Mouse (Mus musculus): ENCODE results near the gene Tmem198b. TPM values are rescaled to one million over a fixed set of nuclear protein-coding genes. Genes with fewer than 3 reads are reported as not detected.
"Not testable (repeated sequence)": the region's sequence is repeated elsewhere in the genome, so short reads cannot be mapped to it uniquely, and the experiment has no call there.

Tmem198b gene
- polyA plus RNA-seq (2016; fragmentation: Nextera tagmentation; extraction: Ambion mirVana): 14.8 and 19.8 TPM in 2 replicates

- 0% methylated on average over 27 of the region's 28 CpGs for WGBS
- H3K4me1 ChIP-seq: peaks cover 55% of the 10 kb centered on the region
- peaks cover 58% of the 10 kb centered on the region for H3K36me3 ChIP-seq
- H3K9me3 ChIP-seq (replicated peaks): no peaks in the 10 kb centered on the region
- no peaks in the 10 kb centered on the region for H3K27me3 ChIP-seq (ENCODE audit: low read depth, poor library complexity, severe bottlenecking)
- peak within 1 kb of the TSS; percentile 93 for H3K27ac ChIP-seq
- DNase-seq (ENCODE audit: low spot score): peak; percentile 83
- peak within 1 kb of the TSS; percentile 79 for H3K4me3 ChIP-seq
Observed at GRCm38 (mm10) chr10:128804271-128805091, at the start of gene Tmem198b. Tmem198b (minus strand) TSS chr10:128804370.

GRCm38 (mm10) chr10:128850339-128850738 is 46.2 kb upstream of the Tmem198b start:
- H3K36me3 ChIP-seq: peaks cover 81% of the 10 kb centered on the region
- peaks cover 5% of the 10 kb centered on the region; the same call in 1 of the 2 replicates for H3K4me1 ChIP-seq
- no peaks in the 10 kb centered on the region for H3K9me3 ChIP-seq (replicated peaks)
- no peak for DNase-seq (ENCODE audit: low spot score)
- no peaks in the 10 kb centered on the region for H3K27me3 ChIP-seq (ENCODE audit: low read depth, poor library complexity, severe bottlenecking)
- no peak overlapping the region for H3K4me3 ChIP-seq
- no peak overlapping the region for H3K27ac ChIP-seq
- WGBS: 83% methylated on average over 3 of the region's 3 CpGs

GRCm38 (mm10) chr10:128848426-128848825 is 44.3 kb upstream of the Tmem198b start:
- H3K27ac ChIP-seq: no peak overlapping the region
- 57% methylated on average over 2 of the region's 2 CpGs for WGBS
- H3K4me1 ChIP-seq: peaks cover 11% of the 10 kb centered on the region; the same call in 1 of the 2 replicates
- peaks cover 88% of the 10 kb centered on the region for H3K36me3 ChIP-seq
- DNase-seq (ENCODE audit: low spot score): no peak
- no peaks in the 10 kb centered on the region for H3K9me3 ChIP-seq (replicated peaks)
- no peaks in the 10 kb centered on the region for H3K27me3 ChIP-seq (ENCODE audit: low read depth, poor library complexity, severe bottlenecking)
- no peak overlapping the region for H3K4me3 ChIP-seq

- no peak overlapping the region for H3K4me3 ChIP-seq
- no peak for DNase-seq (ENCODE audit: low spot score)
- WGBS: 96% methylated on average over 4 of the region's 4 CpGs
- H3K36me3 ChIP-seq: peaks cover 88% of the 10 kb centered on the region
- no peaks in the 10 kb centered on the region for H3K9me3 ChIP-seq (replicated peaks)
- H3K4me1 ChIP-seq: peaks cover 11% of the 10 kb centered on the region; the same call in 1 of the 2 replicates
- H3K27me3 ChIP-seq (ENCODE audit: low read depth, poor library complexity, severe bottlenecking): no peaks in the 10 kb centered on the region
- H3K27ac ChIP-seq: no peak overlapping the region
Observed at GRCm38 (mm10) chr10:128846664-128847063, 42.5 kb upstream of the Tmem198b start.

GRCm38 (mm10) chr10:128845516-128845915 is 41.3 kb upstream of the Tmem198b start:
- Histone ChIP-seq H3K36me3 (peaks cover 90% of the 10 kb centered on the region), H3K9me3 (replicated peaks) (no peaks in the 10 kb centered on the region), H3K4me1 (peaks cover 11% of the 10 kb centered on the region; the same call in 1 of the 2 replicates), H3K4me3 (no peak overlapping the region), H3K27ac (no peak overlapping the region), H3K27me3 (ENCODE audit: low read depth, poor library complexity, severe bottlenecking) (no peaks in the 10 kb centered on the region)
- 79% methylated on average over 2 of the region's 2 CpGs for WGBS
- no peak for DNase-seq (ENCODE audit: low spot score)

- H3K4me1 ChIP-seq: peaks cover 11% of the 10 kb centered on the region; the same call in 1 of the 2 replicates
- no peaks in the 10 kb centered on the region for H3K9me3 ChIP-seq (replicated peaks)
- H3K4me3 ChIP-seq: no peak overlapping the region
- H3K36me3 ChIP-seq: peaks cover 90% of the 10 kb centered on the region
- no peak overlapping the region for H3K27ac ChIP-seq
- WGBS: 91% methylated on average over 5 of the region's 5 CpGs
- DNase-seq (ENCODE audit: low spot score): no peak
- no peaks in the 10 kb centered on the region for H3K27me3 ChIP-seq (ENCODE audit: low read depth, poor library complexity, severe bottlenecking)
Observed at GRCm38 (mm10) chr10:128843260-128843659, 39.1 kb upstream of the Tmem198b start.

- Histone ChIP-seq H3K4me1 (peaks cover 9% of the 10 kb centered on the region; the same call in 1 of the 2 replicates), H3K27ac (no peak overlapping the region), H3K36me3 (peaks cover 92% of the 10 kb centered on the region), H3K27me3 (ENCODE audit: low read depth, poor library complexity, severe bottlenecking) (no peaks in the 10 kb centered on the region), H3K9me3 (replicated peaks) (no peaks in the 10 kb centered on the region), H3K4me3 (no peak overlapping the region)
- no peak for DNase-seq (ENCODE audit: low spot score)
Observed at GRCm38 (mm10) chr10:128840612-128841011, 36.4 kb upstream of the Tmem198b start.

GRCm38 (mm10) chr10:128839434-128839833 is 35.3 kb upstream of the Tmem198b start:
- Histone ChIP-seq H3K4me3 (no peak overlapping the region), H3K4me1 (no peaks in the 10 kb centered on the region)

GRCm38 (mm10) chr10:128837400-128837799 is 33.2 kb upstream of the Tmem198b start:
- DNase-seq (ENCODE audit: low spot score): no peak
- H3K27me3 ChIP-seq (ENCODE audit: low read depth, poor library complexity, severe bottlenecking): no peaks in the 10 kb centered on the region
- no peak overlapping the region for H3K4me3 ChIP-seq
- H3K27ac ChIP-seq: no peak overlapping the region
- H3K9me3 ChIP-seq (replicated peaks): no peaks in the 10 kb centered on the region
- no peaks in the 10 kb centered on the region for H3K4me1 ChIP-seq
- peaks cover 100% of the 10 kb centered on the region for H3K36me3 ChIP-seq

More at GRCm38 (mm10) chr10:128839434-128839833, 35.3 kb upstream of the Tmem198b start:
- Histone ChIP-seq H3K27me3 (ENCODE audit: low read depth, poor library complexity, severe bottlenecking) (no peaks in the 10 kb centered on the region), H3K27ac (no peak overlapping the region), H3K36me3 (peaks cover 97% of the 10 kb centered on the region), H3K9me3 (replicated peaks) (no peaks in the 10 kb centered on the region)
- DNase-seq (ENCODE audit: low spot score): no peak

- no peak for DNase-seq (ENCODE audit: low spot score)
- no peaks in the 10 kb centered on the region for H3K9me3 ChIP-seq (replicated peaks)
- no peaks in the 10 kb centered on the region for H3K27me3 ChIP-seq (ENCODE audit: low read depth, poor library complexity, severe bottlenecking)
- H3K4me3 ChIP-seq: no peak overlapping the region
- 95% methylated on average over 9 of the region's 9 CpGs for WGBS
- H3K4me1 ChIP-seq: peaks cover 13% of the 10 kb centered on the region
- H3K36me3 ChIP-seq: peaks cover 62% of the 10 kb centered on the region
- no peak overlapping the region for H3K27ac ChIP-seq
Observed at GRCm38 (mm10) chr10:128823821-128824220, 19.7 kb upstream of the Tmem198b start.

GRCm38 (mm10) chr10:128823087-128823486 is 18.9 kb upstream of the Tmem198b start:
- not testable (repeated sequence) for DNase-seq (ENCODE audit: low spot score); H3K9me3 ChIP-seq (replicated peaks); H3K27ac ChIP-seq; H3K27me3 ChIP-seq (ENCODE audit: low read depth, poor library complexity, severe bottlenecking)
- peak overlapping the region; percentile 84 for H3K4me3 ChIP-seq
- WGBS: 77% methylated on average over 4 of the region's 4 CpGs
- peaks cover 63% of the 10 kb centered on the region for H3K36me3 ChIP-seq
- H3K4me1 ChIP-seq: peaks cover 13% of the 10 kb centered on the region

- peaks cover 63% of the 10 kb centered on the region for H3K36me3 ChIP-seq
- no peaks in the 10 kb centered on the region for H3K9me3 ChIP-seq (replicated peaks)
- no peaks in the 10 kb centered on the region for H3K27me3 ChIP-seq (ENCODE audit: low read depth, poor library complexity, severe bottlenecking)
- no peak for DNase-seq (ENCODE audit: low spot score)
- WGBS: 5% methylated on average over 13 of the region's 13 CpGs
- peak overlapping the region; percentile 84 for H3K4me3 ChIP-seq
- peak overlapping the region; percentile 90 for H3K27ac ChIP-seq
- peaks cover 13% of the 10 kb centered on the region for H3K4me1 ChIP-seq
Observed at GRCm38 (mm10) chr10:128822135-128822534, 18.0 kb upstream of the Tmem198b start.

- DNase-seq (ENCODE audit: low spot score): peak; percentile 100
- peaks cover 13% of the 10 kb centered on the region for H3K4me1 ChIP-seq
- H3K27me3 ChIP-seq (ENCODE audit: low read depth, poor library complexity, severe bottlenecking): no peaks in the 10 kb centered on the region
- peaks cover 63% of the 10 kb centered on the region for H3K36me3 ChIP-seq
- peak within 1 kb of the TSS; percentile 90 for H3K27ac ChIP-seq
- under 1% methylated on average over 46 of the region's 46 CpGs for WGBS
- H3K4me3 ChIP-seq: peak within 1 kb of the TSS; percentile 84
- no peaks in the 10 kb centered on the region for H3K9me3 ChIP-seq (replicated peaks)
Observed at GRCm38 (mm10) chr10:128821358-128822056, 17.3 kb upstream of the Tmem198b start, which contains the start of gene Ormdl2. Ormdl2 (minus strand) TSS chr10:128821645.
